Mouse (Mus musculus) forebrain, embryonic 16.5 days (tissue): Measurements from ENCODE around the gene Rpl37a. TPM values are rescaled to one million over a fixed set of nuclear protein-coding genes. Genes with fewer than 3 reads are reported as not detected.

Source experiments
- ATAC-seq: fragments of 200-750 bp; cut with Nextera tagmentation; 2 replicates; pipeline ENCODE4 v1.8.0; 2017; ENCODE audit warnings: mild to moderate bottlenecking, moderate library complexity
- H3K27ac ChIP-seq: fragments of 300-500 bp; sonication (generic); 2 replicates; pipeline ENCODE4 v1.5.1; 2014; ENCODE audit warnings: low read length, control low read depth
- H3K27me3 ChIP-seq: fragments of 300-500 bp; sonication (generic); replicated peaks from 2 replicates; pipeline ENCODE4 v1.6.1; 2014; ENCODE audit warnings: low read length; ENCODE audit not compliant: control insufficient read depth, insufficient read depth
- H3K36me3 ChIP-seq: fragments of 300-500 bp; sonication (generic); 2 replicates; pipeline ENCODE4 v1.6.1; 2014; ENCODE audit not compliant: control insufficient read depth, insufficient read depth
- H3K4me1 ChIP-seq: fragments of 300-500 bp; sonication (generic); replicated peaks from 2 replicates; pipeline ENCODE4 v1.6.1; 2014; ENCODE audit warnings: low read length; ENCODE audit not compliant: control insufficient read depth, insufficient read depth
- H3K4me2 ChIP-seq: fragments of 300-500 bp; sonication (generic); 2 replicates; pipeline ENCODE4 v1.6.1; 2014; ENCODE audit warnings: mild to moderate bottlenecking, low read length, control low read depth
- H3K4me3 ChIP-seq: fragments of 300-500 bp; sonication (generic); replicated peaks from 2 replicates; pipeline ENCODE4 v1.5.1; 2014; ENCODE audit warnings: mild to moderate bottlenecking, low read length, control low read depth
- H3K9ac ChIP-seq: fragments of 300-500 bp; sonication (generic); replicated peaks from 2 replicates; pipeline ENCODE4 v1.6.1; 2014; ENCODE audit warnings: low read depth, low read length, control low read depth
- H3K9me3 ChIP-seq: fragments of 300-500 bp; sonication (generic); 2 replicates; pipeline ENCODE4 v1.6.1; 2016; ENCODE audit warnings: low read length; ENCODE audit not compliant: control insufficient read depth
- WGBS: fragments of 180-500 bp; shearing (Covaris S2); extraction: QIAGEN DNeasy Blood & Tissue Kit; methylation state at CpG from one replicate; pipeline ENCODE4 v1.1.7; 2014; 5-methylcytosine and 5-hydroxymethylcytosine counted together
- polyA plus RNA-seq: library from polyadenylated mRNA; unstranded; fragments of >200 nt; fragmentation: Nextera tagmentation; extraction: Ambion mirVana; gene quantifications from 2 replicates; pipeline ENCODE4 v1.2.1, GENCODE M21; 2015

Rpl37a gene
- polyA plus RNA-seq, 1 experiment from 2014 or later: 951 TPM

GRCm38 (mm10) chr1:72715593-72716361 is 4.7 kb downstream of the Rpl37a start:
- Histone ChIP-seq H3K4me3 (no peak overlapping the region), H3K27ac (no peak overlapping the region), H3K4me2 (no peak overlapping the region), H3K27me3 (no peaks in the 10 kb centered on the region), H3K36me3 (peaks cover 9% of the 10 kb centered on the region; the same call in 1 of the 2 replicates), H3K9ac (no peak overlapping the region), H3K4me1 (peaks cover 19% of the 10 kb centered on the region), H3K9me3 (no peaks in the 10 kb centered on the region)
- 81% methylated on average over 3 of the region's 3 CpGs for WGBS
- ATAC-seq: no peak

GRCm38 (mm10) chr1:72716421-72716820 is 5.3 kb downstream of the Rpl37a start:
- ATAC-seq: no peak
- Histone ChIP-seq H3K27ac (no peak overlapping the region), H3K4me2 (no peak overlapping the region), H3K36me3 (peaks cover 9% of the 10 kb centered on the region; the same call in 1 of the 2 replicates), H3K9ac (no peak overlapping the region), H3K4me1 (peaks cover 19% of the 10 kb centered on the region), H3K9me3 (no peaks in the 10 kb centered on the region), H3K4me3 (no peak overlapping the region), H3K27me3 (no peaks in the 10 kb centered on the region)
- 51% methylated on average over 2 of the region's 2 CpGs for WGBS

GRCm38 (mm10) chr1:72716926-72717325 is 5.8 kb downstream of the Rpl37a start:
- Histone ChIP-seq H3K27me3 (no peaks in the 10 kb centered on the region), H3K9ac (no peak overlapping the region), H3K9me3 (no peaks in the 10 kb centered on the region), H3K4me2 (no peak overlapping the region), H3K4me1 (peaks cover 19% of the 10 kb centered on the region), H3K4me3 (no peak overlapping the region), H3K36me3 (peaks cover 9% of the 10 kb centered on the region; the same call in 1 of the 2 replicates), H3K27ac (no peak overlapping the region)
- WGBS: 11% methylated on average over 5 of the region's 5 CpGs
- ATAC-seq: peak; percentile 36; the same call in 1 of the 2 replicates

GRCm38 (mm10) chr1:72717540-72717939 is 6.5 kb downstream of the Rpl37a start:
- no peak for ATAC-seq
- no peak overlapping the region for H3K9ac ChIP-seq
- H3K9me3 ChIP-seq: no peaks in the 10 kb centered on the region
- peaks cover 13% of the 10 kb centered on the region for H3K4me1 ChIP-seq
- no peak overlapping the region for H3K27ac ChIP-seq
- WGBS: 92% methylated on average over 7 of the region's 7 CpGs
- no peak overlapping the region for H3K4me3 ChIP-seq
- no peak overlapping the region for H3K4me2 ChIP-seq
- H3K27me3 ChIP-seq: no peaks in the 10 kb centered on the region
- peaks cover 9% of the 10 kb centered on the region; the same call in 1 of the 2 replicates for H3K36me3 ChIP-seq

- WGBS: 16% methylated on average over 5 of the region's 5 CpGs
- peaks cover 5% of the 10 kb centered on the region; the same call in 1 of the 2 replicates for H3K4me1 ChIP-seq
- peak; percentile 50 for ATAC-seq
- no peak overlapping the region for H3K27ac ChIP-seq
- no peaks in the 10 kb centered on the region for H3K27me3 ChIP-seq
- peaks cover 3% of the 10 kb centered on the region; the same call in 1 of the 2 replicates for H3K36me3 ChIP-seq
- no peaks in the 10 kb centered on the region for H3K9me3 ChIP-seq
- H3K4me3 ChIP-seq: no peak overlapping the region
- no peak overlapping the region for H3K4me2 ChIP-seq
- H3K9ac ChIP-seq: no peak overlapping the region
These were observed 7.8 kb downstream of the Rpl37a start for GRCm38 (mm10) chr1:72718846-72719245.

GRCm38 (mm10) chr1:72720115-72720725 is 9.1 kb downstream of the Rpl37a start:
- no peaks in the 10 kb centered on the region for H3K27me3 ChIP-seq
- H3K4me1 ChIP-seq: peaks cover 5% of the 10 kb centered on the region; the same call in 1 of the 2 replicates
- ATAC-seq: peak; percentile 34; the same call in 1 of the 2 replicates
- no peak overlapping the region for H3K27ac ChIP-seq
- no peaks in the 10 kb centered on the region for H3K36me3 ChIP-seq
- 40% methylated on average over 6 of the region's 6 CpGs for WGBS
- no peak overlapping the region for H3K4me3 ChIP-seq
- H3K9ac ChIP-seq: no peak overlapping the region
- H3K9me3 ChIP-seq: no peaks in the 10 kb centered on the region
- no peak overlapping the region for H3K4me2 ChIP-seq

GRCm38 (mm10) chr1:72722646-72723045 is 11.6 kb downstream of the Rpl37a start:
- Histone ChIP-seq H3K27ac (no peak overlapping the region), H3K9me3 (no peaks in the 10 kb centered on the region), H3K4me3 (no peak overlapping the region), H3K4me2 (no peak overlapping the region), H3K36me3 (no peaks in the 10 kb centered on the region), H3K9ac (no peak overlapping the region), H3K4me1 (peaks cover 5% of the 10 kb centered on the region; the same call in 1 of the 2 replicates), H3K27me3 (no peaks in the 10 kb centered on the region)
- no peak for ATAC-seq
- WGBS: 45% methylated on average over 8 of the region's 8 CpGs

- H3K36me3 ChIP-seq: no peaks in the 10 kb centered on the region
- ATAC-seq: no peak
- H3K4me2 ChIP-seq: no peak overlapping the region
- H3K27ac ChIP-seq: no peak overlapping the region
- H3K4me3 ChIP-seq: no peak overlapping the region
- no peak overlapping the region for H3K9ac ChIP-seq
- peaks cover 5% of the 10 kb centered on the region; the same call in 1 of the 2 replicates for H3K4me1 ChIP-seq
- H3K27me3 ChIP-seq: no peaks in the 10 kb centered on the region
- H3K9me3 ChIP-seq: no peaks in the 10 kb centered on the region
- WGBS: 84% methylated on average over 2 of the region's 2 CpGs
These were observed 13.3 kb downstream of the Rpl37a start for GRCm38 (mm10) chr1:72724354-72724753.

- no peaks in the 10 kb centered on the region for H3K27me3 ChIP-seq
- H3K4me2 ChIP-seq: no peak overlapping the region
- H3K4me1 ChIP-seq: 0 out of 2 replicates have a peak, but pooled peaks cover 2% of the 10 kb centered on the region
- ATAC-seq: no peak
- H3K9ac ChIP-seq: no peak overlapping the region
- H3K36me3 ChIP-seq: no peaks in the 10 kb centered on the region
- no peak overlapping the region for H3K27ac ChIP-seq
- no peaks in the 10 kb centered on the region for H3K9me3 ChIP-seq
- WGBS: 88% methylated on average over 13 of the region's 13 CpGs
- H3K4me3 ChIP-seq: no peak overlapping the region
These were observed 14.9 kb downstream of the Rpl37a start for GRCm38 (mm10) chr1:72725941-72726340.
